Mouse (Mus musculus): ENCODE data around the gene Slc31a2.

DNA sequence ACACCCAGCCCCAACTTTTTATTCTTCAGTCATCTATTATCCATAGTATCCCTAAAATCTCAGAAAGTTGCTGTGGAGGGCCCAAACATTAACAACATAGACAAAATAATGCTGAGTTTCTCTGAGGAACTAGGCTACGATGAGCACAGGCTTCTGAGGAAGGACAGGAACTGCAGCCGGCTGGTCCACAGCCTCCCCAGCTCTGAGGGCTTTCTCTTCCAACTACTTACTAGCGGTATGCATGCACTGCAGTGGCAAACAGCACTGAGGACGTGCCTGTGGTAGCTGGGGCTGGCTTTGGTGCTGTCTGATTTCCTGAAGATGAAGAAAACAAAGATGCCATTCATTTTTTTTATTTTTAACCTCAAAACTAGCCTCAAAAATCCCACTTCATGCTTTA lies 83.5 kb downstream of the Slc31a2 start:
- TF ChIP-seq POLR2A (IDR thresholded peaks at IDR 0.05; ENCODE audit: insufficient read length, low read depth) (no peak), TCF3 (IDR thresholded peaks at IDR 0.05; ENCODE audit: insufficient read length, low read depth) (no peak), MAX (IDR thresholded peaks at IDR 0.05; ENCODE audit: low read depth) (no peak), USF1 (IDR thresholded peaks at IDR 0.05; ENCODE audit: low read depth) (no peak), SRF (IDR thresholded peaks at IDR 0.05; ENCODE audit: control insufficient read depth, insufficient read length, low read depth) (no peak), E2F4 (IDR thresholded peaks at IDR 0.05; ENCODE audit: insufficient read depth) (no peak), POLR2AphosphoS2 (IDR thresholded peaks at IDR 0.05; ENCODE audit: insufficient read length, low read depth) (no peak), TCF12 (IDR thresholded peaks at IDR 0.05; ENCODE audit: insufficient read depth, poor library complexity, severe bottlenecking) (no peak), MYOG (IDR thresholded peaks at IDR 0.05; ENCODE audit: control insufficient read depth in 1 of 3, insufficient read depth in 1 of 3, insufficient read length in 2 of 3, low read depth in 2 of 3) (no peak), CEBPB (IDR thresholded peaks at IDR 0.05; ENCODE audit: insufficient read depth, poor library complexity, severe bottlenecking) (no peak)
